Mouse (Mus musculus) erythroblast, embryonic 14.5 days (primary cell): ENCODE data around the gene Washc2.

Experiments used
- GATA1 ChIP-seq: IDR thresholded peaks from 2 replicates; pipeline ENCODE4 v1.6.1; 2012; ENCODE audit warnings: low read length, inconsistent platforms, mixed read lengths
- TAL1 ChIP-seq: IDR thresholded peaks from 3 replicates; pipeline ENCODE4 v1.6.1; 2012; ENCODE audit warnings: low read length, inconsistent platforms, mixed read lengths

DNA sequence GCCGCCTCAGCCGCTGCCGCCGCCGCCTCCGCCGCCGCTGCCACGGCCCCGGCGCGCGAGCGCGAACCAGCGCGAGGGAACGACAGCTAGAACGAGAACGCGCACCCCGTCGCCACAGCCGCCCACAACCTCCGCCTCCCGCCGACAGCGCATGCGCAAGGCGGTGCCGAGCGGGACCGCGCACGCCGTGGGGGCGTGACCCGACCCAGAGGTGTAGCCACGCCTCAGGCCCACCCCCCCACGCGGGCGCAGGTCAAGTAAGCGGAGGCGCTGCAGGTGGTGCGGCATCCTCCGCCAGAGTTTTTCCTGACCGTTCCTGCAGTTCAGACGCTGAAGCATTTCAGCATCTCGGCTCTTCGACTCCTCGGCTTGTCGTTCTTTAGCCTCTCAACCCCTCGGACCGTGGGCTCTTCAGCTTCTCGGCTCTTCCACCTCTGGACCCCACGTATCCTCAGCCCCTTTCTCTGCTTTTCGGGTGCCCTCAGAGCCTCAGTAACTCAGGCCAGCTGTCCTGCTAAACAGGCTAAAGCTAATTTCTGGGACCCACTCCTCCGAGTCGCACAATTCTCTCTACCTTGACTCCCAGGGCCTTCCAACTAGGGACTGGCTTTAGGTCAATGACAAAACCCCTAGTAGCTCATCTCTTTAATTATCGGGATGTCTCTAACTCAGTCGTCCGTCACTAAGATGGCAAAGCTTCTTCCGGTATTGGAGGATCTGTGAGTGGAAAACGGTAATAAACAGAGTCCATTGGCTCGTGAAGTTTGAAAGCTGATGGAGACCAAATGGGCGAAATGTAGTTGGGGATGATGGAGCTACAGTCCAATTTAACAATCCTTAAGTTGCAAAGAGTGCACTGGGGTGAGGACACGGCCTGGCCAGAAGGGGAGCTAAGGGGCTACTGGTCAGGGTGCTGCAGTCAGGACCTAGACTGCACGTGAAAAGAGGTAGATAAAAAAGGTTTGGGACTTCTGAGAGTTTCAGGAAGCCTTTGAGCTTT lies 14.1 kb upstream of the Washc2 start, which contains the start of gene Tmcc1:
- TF ChIP-seq TAL1 (no peak), GATA1 (no peak)
